ENCODE assay signal across 9 mouse cellular contexts in the genomic region with DNA sequence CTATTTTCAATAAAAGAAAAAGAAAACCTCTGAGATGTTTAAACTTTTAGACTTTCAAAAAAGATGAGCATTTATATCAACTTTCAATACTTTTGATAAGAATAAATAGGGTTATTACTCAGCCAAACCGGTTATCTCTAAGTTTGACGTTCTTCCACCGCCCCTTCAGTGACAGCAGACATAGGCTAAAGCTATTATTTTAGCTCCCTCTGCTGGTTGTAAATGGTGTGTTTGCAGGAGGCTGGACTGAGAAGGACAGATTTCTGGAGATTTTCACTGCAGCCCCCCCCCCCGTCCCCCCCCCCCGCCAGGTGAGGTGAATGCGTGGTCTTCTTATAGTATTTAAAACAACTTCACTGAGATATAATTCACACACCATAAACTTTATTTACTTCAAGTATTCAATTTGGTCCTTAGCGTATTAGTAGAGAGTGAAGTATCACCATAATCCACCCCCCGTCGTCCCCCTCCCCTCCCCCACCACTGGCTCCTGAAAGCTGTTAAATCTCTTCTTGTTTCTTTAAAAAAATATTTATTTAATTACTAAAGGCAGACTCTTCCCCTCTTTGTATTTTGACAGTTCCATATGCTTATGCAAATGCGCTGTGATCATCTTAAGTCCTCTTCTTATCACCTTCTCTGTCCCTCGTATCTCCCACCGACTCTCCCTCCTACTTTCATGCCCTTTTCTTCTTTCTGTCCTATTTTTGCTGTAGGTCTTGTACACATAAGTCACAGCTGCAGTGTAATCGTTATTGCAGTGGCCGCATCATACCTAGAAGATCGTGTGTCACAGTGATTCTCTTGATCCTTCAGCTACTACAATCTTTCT. TPM values are rescaled to one million over a fixed set of nuclear protein-coding genes. Genes with fewer than 3 reads are reported as not detected.
A peak's percentile ranks its signal among the peaks of the same experiment; 100 is the strongest.
DNase-seq lines count a peak whose midpoint lies in the region; ATAC-seq and TF ChIP-seq lines count a peak whose summit lies in the region.
"Had no signal": no experiment of that assay in that cellular context is flagged by ENCODE, and none has a peak within 500 bp of the region (broad histone marks: within the 10 kb centered on the region; RNA-seq: fewer than 3 reads in every experiment).

No protein-coding gene starts in this region.

- H3K4me2 ChIP-seq in CH12.LX (ENCODE audit: insufficient read depth, low read depth, poor library complexity, severe bottlenecking), result peak overlapping the region; percentile 100
- peak overlapping the region; percentile 58 for H3K4me2 ChIP-seq in heart, embryonic 11.5 days
- H3K4me2 ChIP-seq in kidney, postnatal 0 days (ENCODE audit: low read length), result peak overlapping the region; percentile 42
- H3K4me2 ChIP-seq in stomach, embryonic 15.5 days, result peak overlapping the region; percentile 35

- peak; percentile 5 to 81 for DNase-seq in frontal cortex, adult 2 months (ENCODE audit: extremely low spot score in 1 of 2, low spot score in 1 of 2)
- DNase-seq in frontal cortex, postnatal 25 days (ENCODE audit: low spot score in 2 of 2), result no peak
- peak; percentile 63 for DNase-seq in CH12.LX (ENCODE audit: extremely low read depth)
- peak; percentile 74 to 89 for DNase-seq in cerebellum, postnatal 10 days
- DNase-seq in kidney, postnatal 0 days (ENCODE audit: low spot score), result peak; percentile 89
- DNase-seq in lung, postnatal 10 days, result peak; percentile 66

- no peak overlapping the region for H3K27ac ChIP-seq in CH12.LX (ENCODE audit: insufficient read depth, low read depth)
- H3K27ac ChIP-seq in heart, embryonic 11.5 days (ENCODE audit: low read depth, low read length), result no peak overlapping the region
- no peak overlapping the region for H3K27ac ChIP-seq in kidney, postnatal 0 days
- no peak overlapping the region for H3K27ac ChIP-seq in stomach, embryonic 15.5 days

- TF ChIP-seq POLR2A in CH12.LX (IDR thresholded peaks at IDR 0.05; ENCODE audit: low read depth, low read length), result no peak

- H3K9ac ChIP-seq in CH12.LX (ENCODE audit: insufficient read depth, low read depth), result no peak overlapping the region; the same call in 1 of the 2 replicates
- H3K9ac ChIP-seq in heart, embryonic 11.5 days (ENCODE audit: low read depth, low read length), result no peak overlapping the region
- no peak overlapping the region for H3K9ac ChIP-seq in kidney, postnatal 0 days (ENCODE audit: low read depth, low read length)
- H3K9ac ChIP-seq in stomach, embryonic 15.5 days, result no peak overlapping the region

- no peaks in the 10 kb centered on the region for H3K79me2 ChIP-seq in CH12.LX (replicated peaks; ENCODE audit: control insufficient read depth, extremely low read depth, insufficient read depth, poor library complexity, severe bottlenecking)

- dilution Hi-C loops in CH12.LX (cut with MboI; ENCODE audit: extremely low pct_ligation_motif_present, extremely low pct_unique_long_range_greater_than_20kb, low sequenced_read_pairs), result no loop called here

- H3K4me3 ChIP-seq in CH12.LX (replicated peaks in 1 of 3; ENCODE audit: low read depth in 2 of 3, low read length in 2 of 3, poor library complexity in 1 of 3), result peak overlapping the region in 1 of 3 experiments; percentile 41
- H3K4me3 ChIP-seq in heart, embryonic 11.5 days (ENCODE audit: low read depth, low read length), result peak overlapping the region; percentile 11
- 0 out of 2 replicates have a peak overlapping the region, but pooled peaks have one; percentile 13 for H3K4me3 ChIP-seq in kidney, postnatal 0 days (replicated peaks; ENCODE audit: low read depth, low read length)
- H3K4me3 ChIP-seq in stomach, embryonic 15.5 days (replicated peaks), result peak overlapping the region; percentile 6; the same call in 1 of the 2 replicates

- no peak for ATAC-seq in heart, embryonic 11.5 days (replicated peaks; ENCODE audit: insufficient number of reproducible peaks, low FRiP score, low TSS enrichment)
- ATAC-seq in kidney, postnatal 0 days (replicated peaks; ENCODE audit: low FRiP score, low read depth), result no peak
- ATAC-seq in stomach, embryonic 15.5 days (ENCODE audit: insufficient read depth, low FRiP score, low read depth), result peak; percentile 68

- H3K9me3 ChIP-seq in CH12.LX (replicated peaks; ENCODE audit: low read length), result no peaks in the 10 kb centered on the region
- H3K9me3 ChIP-seq in heart, embryonic 11.5 days (replicated peaks; ENCODE audit: control insufficient read depth, low read length), result no peaks in the 10 kb centered on the region
- no peaks in the 10 kb centered on the region for H3K9me3 ChIP-seq in kidney, postnatal 0 days (replicated peaks; ENCODE audit: low read length)
- H3K9me3 ChIP-seq in stomach, embryonic 15.5 days, result no peaks in the 10 kb centered on the region

- in situ Hi-C loops in CH12.LX (cut with MboI; ENCODE audit: low pct_ligation_motif_present, low pct_unique_long_range_greater_than_20kb, low sequenced_read_pairs), result loop anchor here (10.0 to 25.0 kb wide), 2 partner anchors 155 to 303 kb away; partner anchors contain the start of gene Rab21

- TF ChIP-seq EP300 in CH12.LX (IDR thresholded peaks at IDR 0.05; ENCODE audit: low read length), result no peak

- no peaks in the 10 kb centered on the region for H3K36me3 ChIP-seq in CH12.LX (replicated peaks in 1 of 2; ENCODE audit: control insufficient read depth in 1 of 2, insufficient read depth in 1 of 2, low read length in 1 of 2)
- no peaks in the 10 kb centered on the region for H3K36me3 ChIP-seq in heart, embryonic 11.5 days (ENCODE audit: control insufficient read depth, insufficient read depth, low read length)
- H3K36me3 ChIP-seq in kidney, postnatal 0 days (ENCODE audit: insufficient read depth, low read length), result no peaks in the 10 kb centered on the region
- H3K36me3 ChIP-seq in stomach, embryonic 15.5 days, result no peaks in the 10 kb centered on the region
- H3K36me3 ChIP-seq: G1E had no signal

- 13% methylated on average over 14 of the region's 15 CpGs for WGBS in heart, embryonic 11.5 days (ENCODE audit: insufficient replicate concordance)
- WGBS in kidney, postnatal 0 days, result 10% methylated on average over 14 of the region's 15 CpGs
- WGBS in stomach, embryonic 15.5 days, result 12% methylated on average over 15 of the region's 15 CpGs

- H3K4me1 ChIP-seq in CH12.LX (ENCODE audit: control insufficient read depth in 1 of 2, insufficient read depth in 2 of 2), result peaks cover 2 to 4% of the 10 kb centered on the region in 2 experiments; a peak in 1 of 4 replicates
- H3K4me1 ChIP-seq in heart, embryonic 11.5 days (ENCODE audit: control insufficient read depth, insufficient read depth, low read length), result no peaks in the 10 kb centered on the region
- no peaks in the 10 kb centered on the region for H3K4me1 ChIP-seq in kidney, postnatal 0 days (replicated peaks; ENCODE audit: insufficient read depth, low read length)
- H3K4me1 ChIP-seq in stomach, embryonic 15.5 days, result 0 out of 2 replicates have a peak, but pooled peaks cover 5% of the 10 kb centered on the region

- TF ChIP-seq CTCF in CH12.LX (conservative IDR thresholded peaks at IDR 0.05 in 1 of 2, IDR thresholded peaks at IDR 0.05 in 1 of 2; ENCODE audit: low read depth in 2 of 2, low read length in 2 of 2), result peak in 1 of 2 experiments; percentile 79; a peak in 2 of 4 replicates
- peak; percentile 74 for TF ChIP-seq CTCF in kidney, postnatal 0 days (IDR thresholded peaks at IDR 0.05; ENCODE audit: low read depth)

- no peaks in the 10 kb centered on the region for H3K27me3 ChIP-seq in CH12.LX (replicated peaks)
- H3K27me3 ChIP-seq in heart, embryonic 11.5 days (ENCODE audit: control insufficient read depth, insufficient read depth, low read length), result no peaks in the 10 kb centered on the region
- no peaks in the 10 kb centered on the region for H3K27me3 ChIP-seq in kidney, postnatal 0 days (ENCODE audit: insufficient read depth, low read length)
- no peaks in the 10 kb centered on the region for H3K27me3 ChIP-seq in stomach, embryonic 15.5 days (replicated peaks)

- TF ChIP-seq RAD21 in CH12.LX (IDR thresholded peaks at IDR 0.05; ENCODE audit: low read depth, low read length), result peak; percentile 84

TF ChIP-seq in CH12.LX, 34 proteins besides CTCF, POLR2A, EP300 and RAD21:
- TF ChIP-seq MAZ (IDR thresholded peaks at IDR 0.05; ENCODE audit: low read depth, low read length) (peak; percentile 37; the same call in 1 of the 2 replicates), CHD1 (IDR thresholded peaks at IDR 0.05; ENCODE audit: low read depth, low read length) (no peak), HCFC1 (IDR thresholded peaks at IDR 0.05; ENCODE audit: low read depth, low read length) (no peak), E2F4 (IDR thresholded peaks at IDR 0.05; ENCODE audit: insufficient replicate concordance, low read depth, low read length) (no peak), CHD2 (IDR thresholded peaks at IDR 0.05; ENCODE audit: low read length) (no peak), PAX5 (IDR thresholded peaks at IDR 0.05; ENCODE audit: low read length) (no peak), RCOR1 (conservative IDR thresholded peaks at IDR 0.05; ENCODE audit: low read depth, low read length) (no peak), BHLHE40 (IDR thresholded peaks at IDR 0.05; ENCODE audit: low read depth, low read length) (no peak), ZC3H11A (IDR thresholded peaks at IDR 0.05; ENCODE audit: low read depth, low read length) (peak; percentile 58; the same call in 1 of the 2 replicates), SMC3 (IDR thresholded peaks at IDR 0.05; ENCODE audit: low read depth, low read length) (peak; percentile 83)

RNA-seq across cellular contexts. Expression of gene Lgr5, which starts 30.1 kb away (rescaled TPM):
- 41.2 and 43.5 TPM in 2 replicates for polyA plus RNA-seq in frontal cortex, adult 2 months (2012; rRNA removed)
- total RNA-seq in CH12.LX (2012; rRNA removed), result not detected in 2 replicates
- total RNA-seq in CH12.LX (2014; rRNA removed), result not detected in 2 replicates
- not detected in 2 replicates for polyA plus RNA-seq in CH12.LX (2012; ENCODE audit: insufficient read length, low read depth)
- polyA plus RNA-seq in heart, embryonic 11.5 days (2014; fragmentation: Nextera tagmentation; extraction: Ambion mirVana), result 0.62 and 0.66 TPM in 2 replicates
- 3.7 and 4.4 TPM in 2 replicates for polyA plus RNA-seq in kidney, postnatal 0 days (2015; fragmentation: Nextera tagmentation; extraction: Ambion mirVana)
- polyA plus RNA-seq in stomach, embryonic 15.5 days (2015; fragmentation: Nextera tagmentation; extraction: Ambion mirVana), result 3.1 and 4.4 TPM in 2 replicates
- polyA plus RNA-seq: G1E had no signal

RNA-seq across cellular contexts. Expression of gene A930009A15Rik, which starts 47.9 kb away (rescaled TPM):
- 0.86 and 0.90 TPM in 2 replicates for polyA plus RNA-seq in frontal cortex, adult 2 months (2012; rRNA removed)
- not detected in 2 replicates for total RNA-seq in CH12.LX (2012; rRNA removed)
- not detected in 2 replicates for total RNA-seq in CH12.LX (2014; rRNA removed)
- not detected in 2 replicates for polyA plus RNA-seq in CH12.LX (2012; ENCODE audit: insufficient read length, low read depth)
- not detected in 2 replicates for polyA plus RNA-seq in heart, embryonic 11.5 days (2014; fragmentation: Nextera tagmentation; extraction: Ambion mirVana)
- 0.14 TPM in 1 of 2 replicates, not detected in the other for polyA plus RNA-seq in kidney, postnatal 0 days (2015; fragmentation: Nextera tagmentation; extraction: Ambion mirVana)
- not detected in 2 replicates for polyA plus RNA-seq in stomach, embryonic 15.5 days (2015; fragmentation: Nextera tagmentation; extraction: Ambion mirVana)
- total RNA-seq: G1E had no signal
- polyA plus RNA-seq: G1E had no signal

Comparison
In these comparisons a context has a peak if more than half of its experiments do, and no peak if none do; other contexts are left out.
1. DNase-seq: peak in frontal cortex, adult 2 months (2 of 2), CH12.LX (single experiment), cerebellum, postnatal 10 days (2 of 2), kidney, postnatal 0 days (single experiment) and lung, postnatal 10 days (single experiment); none in frontal cortex, postnatal 25 days (0 of 2).
2. H3K4me2 ChIP-seq: peak in every context shown above with its lines; median percentile 100 in CH12.LX; 58 in heart, embryonic 11.5 days; 42 in kidney, postnatal 0 days; 35 in stomach, embryonic 15.5 days.